Mouse (Mus musculus): ENCODE results near the gene Plcb1.

The Plcb1 gene

DNA sequence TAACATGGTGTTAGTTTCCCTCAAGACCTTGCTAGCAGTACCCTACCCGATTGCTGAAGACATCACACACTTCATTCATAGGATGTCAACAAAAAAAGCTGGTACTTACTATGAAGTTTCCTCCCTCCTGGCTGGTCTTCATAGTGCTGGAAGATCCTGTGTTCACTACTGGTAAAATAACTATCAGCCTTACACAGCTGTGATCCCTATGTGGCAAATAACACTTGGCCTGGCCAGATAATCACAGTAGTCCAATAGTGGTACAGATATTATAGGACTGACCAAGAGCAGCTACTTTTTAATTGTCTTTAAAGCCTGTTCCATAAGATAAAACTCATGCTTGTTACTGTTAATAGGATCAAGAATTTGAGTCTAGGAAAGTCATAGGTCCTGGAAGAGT lies 52.3 kb downstream of the Plcb1 start:
- no peak for DNase-seq (ENCODE audit: low read depth, low spot score)

DNA sequence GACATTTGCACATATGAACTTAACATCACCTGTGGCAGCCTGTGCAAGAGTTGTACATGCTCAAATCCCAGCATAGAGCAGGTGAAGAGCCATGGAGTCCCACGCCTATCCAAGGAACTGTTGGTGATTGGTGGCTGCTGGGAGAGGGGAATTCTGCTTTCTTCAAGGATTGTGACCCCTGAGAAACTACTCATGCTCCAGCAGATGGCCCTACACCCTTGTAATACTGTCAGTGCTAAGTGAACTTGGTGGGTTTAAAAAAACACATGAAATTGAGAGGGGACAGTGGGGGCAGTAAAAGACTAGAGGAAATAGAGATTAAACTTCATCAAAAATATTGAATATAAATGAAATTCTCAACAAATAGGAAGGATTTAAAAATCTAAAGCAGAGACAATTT lies 53.0 kb downstream of the Plcb1 start:
- DNase-seq (ENCODE audit: low read depth, low spot score), result no peak

DNA sequence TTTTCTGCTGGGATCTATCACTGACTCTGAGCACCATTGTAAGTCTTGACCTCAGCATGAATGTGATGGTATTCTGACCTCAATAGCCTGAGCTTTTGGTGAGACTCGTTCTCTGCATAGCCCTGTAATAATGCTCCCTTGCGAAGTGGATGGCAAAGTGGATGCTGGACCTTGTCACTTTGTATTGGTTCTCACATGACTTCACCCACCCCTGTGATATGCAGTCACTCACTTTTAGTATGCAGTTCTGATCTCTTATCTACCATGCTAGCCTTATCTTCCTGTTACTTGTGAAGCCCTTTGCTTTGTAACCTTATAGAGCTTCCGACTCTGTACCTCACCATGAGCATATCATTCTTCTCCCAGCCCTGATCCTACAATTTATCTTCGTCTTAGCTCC lies 57.0 kb downstream of the Plcb1 start:
- DNase-seq (ENCODE audit: low read depth, low spot score), result no peak

DNA sequence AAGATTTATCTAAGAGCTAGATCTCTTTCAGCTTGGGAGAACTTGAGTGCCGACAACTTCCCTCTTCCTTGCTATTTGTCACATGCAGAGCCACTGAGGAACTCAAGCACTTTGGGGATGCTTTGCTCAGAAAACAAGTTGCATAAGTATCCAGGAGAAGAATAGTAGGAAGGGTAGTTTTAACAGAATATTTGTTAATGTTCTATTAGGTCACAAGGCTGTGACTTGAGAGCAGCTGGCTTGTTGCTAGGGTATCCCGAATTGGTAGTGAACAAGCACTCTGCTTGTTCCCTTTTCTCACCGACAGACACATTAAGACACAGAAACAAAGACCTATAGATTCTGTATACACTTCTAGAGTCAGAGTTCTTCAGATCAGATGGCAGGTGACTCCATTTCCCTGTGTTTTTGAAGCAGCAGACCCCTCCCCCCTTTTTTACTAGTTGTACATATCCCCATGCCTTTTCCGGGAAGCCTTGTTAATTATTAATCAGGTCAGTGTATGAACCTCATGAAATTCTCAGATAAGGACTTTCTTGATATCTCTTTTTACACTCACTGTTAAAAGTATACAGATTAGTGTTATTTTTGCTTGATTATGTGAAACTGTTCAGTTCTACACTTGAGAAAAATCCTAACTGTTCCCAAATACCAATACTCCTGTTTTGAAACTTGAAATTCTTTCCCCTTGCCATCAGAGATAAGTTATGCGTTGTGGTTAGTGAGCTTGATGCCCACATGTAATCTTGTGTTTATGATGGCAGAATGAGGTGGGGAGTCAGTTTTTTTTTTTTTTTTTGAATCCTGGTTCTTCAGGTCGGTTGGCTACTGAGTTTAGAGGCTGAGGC lies 58.7 kb downstream of the Plcb1 start:
- DNase-seq (ENCODE audit: low read depth, low spot score), result no peak

DNA sequence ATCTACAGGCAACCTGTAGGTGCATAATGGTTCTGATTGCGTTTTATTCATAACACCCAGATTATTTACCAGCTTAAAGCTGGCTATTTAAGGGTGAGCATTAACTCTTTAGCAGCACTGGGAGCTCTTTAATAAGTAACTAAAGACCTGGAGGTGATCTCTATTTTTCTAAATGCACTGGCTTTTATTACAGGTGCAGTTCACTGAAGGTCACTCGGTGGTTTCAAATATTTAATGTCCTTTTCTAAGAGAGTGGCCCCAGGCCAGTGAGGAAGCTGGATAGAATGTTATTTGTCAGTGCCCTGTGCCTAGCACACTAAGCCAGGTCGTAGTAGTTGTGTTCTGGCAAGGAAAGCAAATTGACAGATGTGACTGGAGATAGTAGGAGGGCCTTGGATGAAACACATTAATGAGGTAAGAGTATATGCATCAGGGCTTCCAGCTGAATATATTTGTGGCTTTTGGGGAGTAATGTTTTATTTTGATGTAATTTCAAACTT lies 59.4 kb downstream of the Plcb1 start:
- DNase-seq (ENCODE audit: low read depth, low spot score), result no peak

DNA sequence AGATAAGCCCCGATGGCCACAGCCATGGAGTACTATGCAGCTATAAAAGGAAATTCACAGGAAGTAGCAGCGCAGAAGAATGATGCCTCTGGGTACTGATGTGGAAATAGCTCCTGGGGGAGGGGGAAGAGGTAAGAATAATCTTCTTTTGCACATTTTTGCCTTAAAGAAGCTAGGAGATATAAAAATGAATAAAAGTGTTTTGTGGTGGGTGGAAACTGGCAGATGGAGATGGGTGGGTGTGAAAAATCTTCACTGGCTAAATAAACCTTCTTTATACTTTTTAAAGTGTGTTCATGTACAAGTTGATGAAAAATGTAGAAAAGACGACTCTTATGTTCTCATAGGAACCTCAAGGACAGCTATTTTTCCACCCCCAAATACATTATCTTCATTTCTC lies 60.7 kb downstream of the Plcb1 start:
- peak; percentile 94 for DNase-seq (ENCODE audit: low read depth, low spot score)

DNA sequence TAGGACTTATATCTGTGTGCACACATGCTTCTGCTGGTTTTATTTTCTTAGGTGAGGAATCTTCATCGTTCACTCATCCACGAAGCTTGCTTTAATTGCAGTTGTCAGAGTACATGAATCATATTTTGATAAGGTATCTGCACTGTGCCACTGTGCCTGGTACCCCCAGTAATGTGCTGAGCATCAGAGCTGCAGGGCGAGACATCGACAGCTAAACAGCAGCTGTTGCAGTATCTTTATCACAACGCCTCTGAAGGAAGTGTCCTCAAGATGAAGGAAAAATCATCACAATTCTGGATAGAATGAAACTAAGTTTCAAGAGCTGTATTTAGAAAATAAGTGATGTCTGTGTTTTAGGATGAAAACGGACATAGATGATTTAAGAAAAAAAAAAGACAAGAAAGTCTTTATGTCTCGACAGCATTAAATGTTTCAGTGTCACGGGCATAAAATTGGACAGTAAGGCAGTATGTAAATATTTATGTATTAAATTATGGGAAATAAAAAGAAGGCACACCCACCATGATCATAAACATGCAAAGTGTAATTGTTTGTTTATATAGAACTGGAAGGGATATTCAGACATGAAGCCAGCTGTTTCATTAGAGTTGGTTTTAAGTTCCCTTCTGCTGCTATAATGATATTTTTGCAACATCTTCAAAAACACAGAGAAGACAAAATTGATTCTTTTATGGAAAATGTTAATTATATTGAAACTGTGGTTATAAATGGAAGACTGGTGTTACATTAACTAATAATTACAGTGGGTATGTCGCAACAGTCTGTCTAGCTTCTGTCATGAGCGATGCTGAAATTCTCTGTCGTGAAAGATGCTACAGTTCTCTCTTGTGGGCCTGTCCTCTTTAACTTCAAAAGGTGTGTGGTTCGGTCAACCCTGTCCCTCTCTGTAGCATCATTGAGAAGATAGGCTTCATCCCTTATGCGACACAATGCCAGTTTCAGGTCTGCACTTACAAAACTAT lies 65.6 kb downstream of the Plcb1 start:
- DNase-seq (ENCODE audit: low read depth, low spot score), result no peak

DNA sequence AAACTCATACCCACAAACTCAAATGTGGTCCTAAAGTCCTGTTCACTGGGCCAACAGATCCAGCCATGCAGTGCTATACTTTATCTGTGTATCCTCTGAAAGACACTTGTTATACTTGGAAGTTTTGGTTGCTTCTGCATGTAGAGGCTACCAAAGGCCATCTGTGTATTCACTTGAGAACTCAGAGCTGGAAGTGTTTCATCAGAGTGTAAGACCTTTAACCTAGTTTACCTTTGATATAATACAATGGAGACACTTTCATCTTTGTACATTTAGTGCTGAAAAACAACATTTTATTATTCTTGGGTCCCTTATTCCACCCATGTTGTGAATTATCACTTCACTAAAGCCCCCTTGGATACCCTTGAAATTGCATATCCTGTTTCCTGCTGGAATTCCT lies 70.4 kb downstream of the Plcb1 start:
- DNase-seq (ENCODE audit: low read depth, low spot score), result no peak

DNA sequence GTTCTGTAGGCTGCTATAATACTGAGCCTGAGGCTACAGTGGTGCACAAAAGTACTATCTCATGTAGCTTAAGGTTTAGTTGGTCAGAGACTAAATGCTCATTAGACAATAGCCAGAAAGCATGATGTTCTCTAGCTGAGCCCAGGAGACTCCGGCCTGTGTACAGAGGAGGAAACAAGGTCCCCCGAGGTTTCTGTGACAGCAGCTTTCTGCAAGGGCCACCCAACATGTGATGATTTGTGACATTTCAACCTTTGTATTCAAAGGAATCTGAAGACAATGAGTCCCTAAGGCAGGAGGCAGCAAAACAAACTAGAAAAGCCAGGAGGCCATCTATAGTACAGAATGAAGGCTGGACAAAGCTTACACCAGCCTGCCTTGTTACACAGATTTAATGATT lies 70.8 kb downstream of the Plcb1 start:
- no peak for DNase-seq (ENCODE audit: low read depth, low spot score)

DNA sequence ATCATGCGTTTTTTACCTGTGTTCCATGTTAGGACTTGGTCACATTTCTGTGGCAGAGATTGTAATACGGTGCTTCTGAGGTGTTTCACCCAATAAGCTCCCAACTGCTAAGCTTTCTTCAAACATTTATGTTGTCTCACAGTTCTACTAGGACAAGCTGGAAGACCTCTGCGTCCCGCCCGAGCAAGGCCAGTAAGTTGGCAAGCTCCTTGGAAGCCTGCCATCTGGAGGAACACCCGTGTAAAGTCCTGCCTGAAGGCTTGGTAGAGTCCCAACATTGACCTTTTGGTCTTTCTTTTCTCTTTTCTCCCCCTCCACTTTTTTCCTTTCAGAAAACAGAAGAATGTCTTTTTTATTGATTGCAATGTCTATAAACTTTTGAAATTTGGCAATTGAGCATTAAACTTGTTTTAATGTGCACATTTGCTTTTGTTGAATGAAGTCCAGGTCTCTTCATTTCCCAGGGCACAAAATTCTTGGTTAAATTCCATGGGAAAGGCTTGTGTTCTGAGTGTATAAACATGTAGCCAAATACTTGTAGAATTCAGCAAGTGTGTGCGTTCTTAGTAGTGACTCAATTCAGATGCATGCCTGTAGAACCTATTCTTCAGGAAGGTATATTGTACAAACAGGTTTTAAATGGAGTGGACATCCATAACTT lies 79.2 kb downstream of the Plcb1 start:
- no peak for DNase-seq (ENCODE audit: low read depth, low spot score)

DNA sequence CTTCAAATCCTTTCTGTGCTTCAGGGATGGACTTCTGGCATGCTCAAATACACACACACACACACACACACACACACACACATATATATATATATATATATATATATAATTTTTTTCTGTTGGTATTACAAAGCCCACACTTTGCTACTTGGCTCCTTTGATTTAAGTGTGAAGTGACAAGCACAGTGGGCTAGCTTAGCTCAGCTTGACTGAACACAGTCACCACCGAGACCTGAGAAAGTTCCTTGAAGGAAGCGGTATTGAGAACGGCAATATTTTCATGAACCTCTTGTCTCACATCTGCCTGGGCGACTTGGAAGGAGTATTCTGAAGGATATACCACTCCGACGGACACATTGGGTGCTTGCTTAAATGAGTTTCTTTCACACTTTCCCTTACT lies 81.5 kb downstream of the Plcb1 start:
- DNase-seq (ENCODE audit: low read depth, low spot score), result no peak

DNA sequence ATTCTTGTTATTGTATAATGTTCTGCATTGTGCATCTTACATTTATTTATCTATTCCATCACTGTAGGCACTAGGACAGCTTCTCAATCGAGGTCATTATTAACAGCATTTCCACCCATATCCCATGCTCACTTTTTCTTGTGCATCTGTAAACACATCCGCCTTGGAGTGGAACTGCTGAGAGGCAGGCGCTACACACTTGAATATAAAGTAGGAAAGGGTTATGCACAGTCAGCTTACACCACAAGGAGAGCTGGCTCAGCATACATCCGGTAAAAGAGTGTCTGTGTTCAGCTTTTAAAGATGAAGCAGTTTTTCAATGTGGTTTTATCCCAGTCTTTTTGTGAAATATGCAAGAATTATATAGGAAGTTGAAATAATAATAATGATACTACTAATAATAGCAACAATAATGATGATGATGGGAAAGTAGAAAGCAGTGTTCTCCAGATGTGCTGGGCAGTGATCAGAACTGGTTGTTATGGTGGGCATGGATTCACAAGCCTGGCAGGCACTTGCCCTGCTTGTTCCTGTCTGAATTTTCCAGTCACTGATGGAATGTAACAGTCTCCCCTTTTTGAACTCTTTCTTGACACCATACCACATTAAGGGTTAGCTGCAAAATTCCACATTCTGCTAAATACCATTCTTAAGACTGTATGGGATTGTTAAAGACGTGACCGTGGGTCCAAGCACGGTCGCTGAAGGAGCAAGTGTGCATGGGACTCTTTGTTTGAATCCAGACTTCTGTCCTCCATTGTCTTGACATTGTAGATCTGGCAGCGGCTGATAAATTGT lies 86.0 kb downstream of the Plcb1 start:
- DNase-seq (ENCODE audit: low read depth, low spot score), result no peak

DNA sequence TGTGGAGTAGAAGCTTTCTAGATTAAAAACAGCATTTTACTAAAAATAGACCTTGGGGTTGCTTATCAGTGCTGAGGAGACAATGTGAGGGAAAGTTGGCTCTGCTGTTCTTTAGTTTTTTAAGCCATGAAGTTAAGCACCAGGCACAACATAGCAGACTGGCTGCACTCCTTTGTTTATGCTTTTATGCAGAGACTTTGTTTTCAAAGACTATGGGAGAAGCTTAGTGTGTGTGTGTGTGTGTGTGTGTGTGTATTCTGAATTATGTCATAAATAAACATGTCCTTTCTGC lies 86.6 kb downstream of the Plcb1 start:
- no peak for DNase-seq (ENCODE audit: low read depth, low spot score)

DNA sequence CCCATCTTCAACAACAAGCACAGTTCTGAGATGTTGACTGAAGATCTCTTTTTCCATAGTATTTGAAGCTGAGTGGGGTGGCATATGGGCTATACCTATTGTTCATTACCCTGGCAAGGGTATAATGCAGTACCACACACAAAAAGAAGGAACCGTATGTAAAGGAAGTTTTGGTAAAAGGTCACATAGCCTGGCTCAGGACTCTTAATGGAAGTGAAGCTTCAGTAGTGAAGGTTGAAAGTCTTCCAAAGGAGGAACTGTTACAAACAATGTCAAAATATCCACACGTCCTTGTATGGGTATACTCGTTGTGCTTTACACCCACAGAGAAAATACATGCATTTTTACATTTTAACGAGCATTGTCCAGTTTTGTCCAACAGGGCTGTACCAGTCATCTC lies 91.3 kb downstream of the Plcb1 start:
- no peak for DNase-seq (ENCODE audit: low read depth, low spot score)

DNA sequence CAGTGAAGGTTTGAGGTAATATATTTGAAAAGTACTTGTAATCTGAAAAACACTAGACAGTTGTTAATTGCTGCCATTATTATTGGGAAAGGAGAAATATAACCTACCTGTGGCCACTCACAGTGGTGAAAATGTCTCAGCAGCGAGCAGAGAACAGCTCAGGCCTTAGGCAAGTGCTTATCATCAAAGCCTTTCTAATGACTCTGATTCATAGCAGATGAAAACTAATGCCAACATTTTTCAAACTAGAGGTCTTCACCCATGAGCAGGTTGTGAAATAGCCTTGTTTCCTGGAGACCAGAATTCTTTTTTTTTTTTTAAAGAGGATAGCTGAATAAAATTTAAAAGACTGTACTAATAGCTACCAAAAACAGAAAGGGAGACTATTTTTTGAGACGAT lies 105.3 kb downstream of the Plcb1 start:
- DNase-seq (ENCODE audit: low read depth, low spot score), result no peak

DNA sequence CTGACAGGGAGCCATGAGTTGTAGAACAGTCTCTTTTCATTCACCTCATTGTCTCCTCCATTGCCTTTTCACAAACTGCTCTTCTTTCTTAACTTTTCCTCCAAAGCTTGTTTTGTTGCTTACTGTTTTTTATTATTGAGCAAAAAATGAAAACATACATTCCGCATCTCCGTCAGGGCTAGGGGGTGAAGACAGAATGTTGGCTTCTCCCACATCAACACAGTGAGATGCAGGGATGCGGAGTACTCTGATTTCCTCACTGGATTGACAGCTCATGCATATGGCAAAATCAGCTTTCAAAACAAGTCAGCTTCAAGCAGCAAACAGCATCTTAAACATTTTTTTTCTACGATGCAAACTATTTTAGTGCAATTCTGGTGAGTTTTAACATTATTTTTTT lies 108.9 kb downstream of the Plcb1 start:
- no peak for DNase-seq (ENCODE audit: low read depth, low spot score)

DNA sequence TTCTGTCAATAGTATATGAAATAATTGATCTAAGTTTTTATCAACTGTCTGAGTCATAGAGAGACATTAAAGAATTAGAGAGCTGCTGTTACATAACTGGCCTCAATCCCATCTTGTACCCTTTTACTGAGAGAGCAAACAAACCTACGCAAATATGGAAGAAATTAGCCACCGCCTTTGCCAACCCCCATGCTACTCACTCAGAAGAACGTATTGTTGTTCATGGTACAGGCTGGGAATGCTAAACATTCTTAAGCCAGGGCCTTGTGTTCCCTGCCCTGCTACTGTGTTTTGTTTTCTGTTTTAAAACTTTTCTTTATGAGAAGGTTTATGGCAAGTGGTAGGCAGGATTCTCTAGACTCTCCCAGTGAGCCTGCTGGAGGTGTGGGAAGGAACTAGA lies 110.3 kb downstream of the Plcb1 start:
- no peak for DNase-seq (ENCODE audit: low read depth, low spot score)

DNA sequence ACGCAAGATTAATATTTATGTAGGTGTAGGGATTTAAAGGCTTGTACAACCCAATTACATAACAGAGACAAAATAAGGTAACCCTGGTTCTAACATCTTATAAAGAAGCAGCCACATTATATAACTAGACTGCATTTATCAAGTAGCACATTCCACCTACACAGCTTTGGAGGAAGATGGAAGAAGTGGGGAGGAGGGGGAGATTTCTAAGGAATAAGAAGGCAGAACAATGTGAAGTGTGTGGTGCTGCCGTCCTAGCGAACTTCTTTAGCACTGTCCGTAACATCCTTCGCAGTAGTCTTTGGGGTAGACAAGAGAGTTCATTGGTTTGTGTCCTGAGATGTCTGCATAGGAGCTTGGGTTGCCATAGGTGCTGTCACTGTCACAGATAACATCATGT lies 111.2 kb downstream of the Plcb1 start:
- peak; percentile 84 for DNase-seq (ENCODE audit: low read depth, low spot score)

DNA sequence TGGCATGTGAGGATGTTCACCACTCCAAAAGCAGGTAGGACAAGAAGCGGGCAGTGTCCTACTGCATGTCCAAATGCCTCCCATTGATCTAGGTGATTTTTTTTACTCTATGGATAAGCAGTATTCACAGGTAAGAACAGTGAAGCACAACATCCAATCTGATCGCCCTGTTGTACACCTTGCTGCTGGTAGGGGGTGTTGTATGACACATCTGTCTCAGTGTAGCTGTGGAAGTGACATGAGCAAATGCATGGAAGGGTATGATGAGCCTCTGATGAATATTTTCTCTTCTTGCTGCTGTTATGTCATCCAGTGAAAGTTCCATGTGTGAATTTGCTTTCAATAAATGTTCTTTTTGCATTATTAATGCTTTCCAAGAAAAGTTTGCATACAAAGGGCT lies 115.7 kb downstream of the Plcb1 start:
- DNase-seq (ENCODE audit: low read depth, low spot score), result no peak

DNA sequence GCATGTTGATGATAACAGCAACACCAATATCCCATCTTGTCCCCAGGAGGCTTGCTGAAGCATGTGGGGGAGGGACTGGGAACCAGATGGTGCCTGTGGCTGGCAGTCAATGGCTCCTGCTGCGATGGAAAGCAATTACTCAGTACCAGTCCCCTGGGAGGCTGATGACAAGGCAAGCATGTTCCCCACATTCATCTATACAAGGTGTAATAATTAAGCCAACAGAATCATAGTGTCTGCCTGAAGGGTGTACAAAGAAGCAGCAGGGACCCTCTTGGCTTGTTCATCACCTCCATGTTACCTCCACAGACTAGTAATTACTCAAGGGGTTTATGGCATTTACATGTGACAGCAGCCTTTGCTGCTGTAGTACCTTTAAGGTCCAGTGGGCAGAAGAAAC lies 125.0 kb downstream of the Plcb1 start:
- no peak for DNase-seq (ENCODE audit: low read depth, low spot score)

DNA sequence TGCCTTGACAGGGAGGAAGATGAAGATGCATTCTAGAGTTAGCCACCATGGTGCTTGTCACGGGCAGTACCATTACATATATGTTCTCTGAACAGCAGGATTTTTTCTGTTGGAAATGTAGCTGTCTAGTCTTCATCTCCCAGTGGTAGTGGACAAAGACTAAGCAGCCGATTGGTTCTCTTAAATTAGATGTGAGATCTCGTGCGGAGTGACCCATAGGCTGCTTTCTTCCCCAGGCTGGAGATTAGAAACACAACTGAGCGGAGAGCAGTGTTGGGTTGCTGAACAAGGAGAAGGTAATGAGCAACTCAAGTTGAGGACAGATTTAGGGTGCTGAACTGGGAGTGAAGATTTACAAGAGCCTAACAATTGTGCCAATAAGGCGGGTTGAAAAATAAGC lies 125.5 kb downstream of the Plcb1 start:
- DNase-seq (ENCODE audit: low read depth, low spot score), result no peak
